ENCODE assay signal across 13 mouse cellular contexts in genomic region chr9:106355217-106355974, GRCm38 (mm10). TPM values are rescaled to one million over a fixed set of nuclear protein-coding genes. Genes with fewer than 3 reads are reported as not detected.
DNase-seq lines count a peak whose midpoint lies in the region; ATAC-seq lines count a peak whose summit lies in the region.
"Had no signal": no experiment of that assay in that cellular context is flagged by ENCODE, and none has a peak within 500 bp of the region (broad histone marks: within the 10 kb centered on the region; RNA-seq: fewer than 3 reads in every experiment).

No protein-coding gene starts in this region.

- DNase-seq in heart, adult 18-20 months: no peak
- DNase-seq in midbrain, embryonic 10.5 days (ENCODE audit: low spot score): no peak
- DNase-seq in urinary bladder, postnatal 36 days (ENCODE audit: low spot score in 2 of 2): no peak
- DNase-seq: cerebellum, adult 11 months; gastrocnemius, postnatal 14 days; kidney, postnatal 10 days; lung, postnatal 4 days; thymus, postnatal 36 days had no signal

- no peaks in the 10 kb centered on the region for H3K9me3 ChIP-seq in heart, embryonic 15.5 days (replicated peaks)
- no peaks in the 10 kb centered on the region for H3K9me3 ChIP-seq in midbrain, embryonic 10.5 days (replicated peaks)
- no peaks in the 10 kb centered on the region for H3K9me3 ChIP-seq in midbrain, embryonic 16.5 days (replicated peaks; ENCODE audit: control insufficient read depth, low read length, poor library complexity, severe bottlenecking)
- no peaks in the 10 kb centered on the region for H3K9me3 ChIP-seq in intestine, embryonic 15.5 days
- no peaks in the 10 kb centered on the region for H3K9me3 ChIP-seq in stomach, embryonic 16.5 days (replicated peaks; ENCODE audit: control insufficient read depth, low read length)

- no peaks in the 10 kb centered on the region for H3K36me3 ChIP-seq in heart, embryonic 15.5 days
- H3K36me3 ChIP-seq in midbrain, embryonic 10.5 days: peaks cover 8% of the 10 kb centered on the region
- H3K36me3 ChIP-seq in midbrain, embryonic 16.5 days (ENCODE audit: control insufficient read depth, insufficient read depth, low read length): no peaks in the 10 kb centered on the region
- no peaks in the 10 kb centered on the region for H3K36me3 ChIP-seq in intestine, embryonic 15.5 days
- no peaks in the 10 kb centered on the region for H3K36me3 ChIP-seq in stomach, embryonic 16.5 days (ENCODE audit: control insufficient read depth, insufficient read depth, low read length)

- no peak for ATAC-seq in heart, embryonic 15.5 days (replicated peaks; ENCODE audit: insufficient number of reproducible peaks, insufficient read depth, low FRiP score, low read depth)
- ATAC-seq in midbrain, embryonic 16.5 days: no peak
- no peak for ATAC-seq in intestine, embryonic 15.5 days
- no peak for ATAC-seq in stomach, embryonic 16.5 days (ENCODE audit: insufficient read depth, low FRiP score)

- H3K27ac ChIP-seq in heart, embryonic 15.5 days: 0 out of 2 replicates have a peak overlapping the region, but pooled peaks have one; percentile 42
- H3K27ac ChIP-seq in midbrain, embryonic 10.5 days (replicated peaks): peak overlapping the region; percentile 75
- H3K27ac ChIP-seq in midbrain, embryonic 16.5 days (ENCODE audit: low read length): no peak overlapping the region
- H3K27ac ChIP-seq in intestine, embryonic 15.5 days: peak overlapping the region; percentile 72; the same call in 1 of the 2 replicates
- H3K27ac ChIP-seq in stomach, embryonic 16.5 days (ENCODE audit: low read length): peak overlapping the region; percentile 70
- H3K27ac ChIP-seq: liver, embryonic 14.5 days had no signal

- no peak overlapping the region for H3K9ac ChIP-seq in heart, embryonic 15.5 days
- H3K9ac ChIP-seq in midbrain, embryonic 16.5 days (ENCODE audit: low read depth, low read length): no peak overlapping the region
- H3K9ac ChIP-seq in intestine, embryonic 15.5 days: no peak overlapping the region
- H3K9ac ChIP-seq in stomach, embryonic 16.5 days (ENCODE audit: low read length): no peak overlapping the region
- H3K9ac ChIP-seq: liver, embryonic 14.5 days had no signal

- H3K4me3 ChIP-seq in heart, embryonic 15.5 days: no peak overlapping the region
- H3K4me3 ChIP-seq in midbrain, embryonic 10.5 days: no peak overlapping the region
- no peak overlapping the region for H3K4me3 ChIP-seq in midbrain, embryonic 16.5 days (ENCODE audit: low read depth, low read length)
- H3K4me3 ChIP-seq in intestine, embryonic 15.5 days (replicated peaks): no peak overlapping the region
- no peak overlapping the region for H3K4me3 ChIP-seq in stomach, embryonic 16.5 days (replicated peaks; ENCODE audit: low read length)

- peaks cover 27% of the 10 kb centered on the region for H3K4me1 ChIP-seq in heart, embryonic 15.5 days (replicated peaks)
- H3K4me1 ChIP-seq in midbrain, embryonic 10.5 days: peaks cover 66% of the 10 kb centered on the region
- H3K4me1 ChIP-seq in midbrain, embryonic 16.5 days (ENCODE audit: control insufficient read depth, insufficient read depth, low read length): no peaks in the 10 kb centered on the region
- H3K4me1 ChIP-seq in intestine, embryonic 15.5 days (replicated peaks): peaks cover 24% of the 10 kb centered on the region
- peaks cover 27% of the 10 kb centered on the region for H3K4me1 ChIP-seq in stomach, embryonic 16.5 days (ENCODE audit: control insufficient read depth, insufficient read depth, low read length)

- no peaks in the 10 kb centered on the region for H3K27me3 ChIP-seq in heart, embryonic 15.5 days
- no peaks in the 10 kb centered on the region for H3K27me3 ChIP-seq in midbrain, embryonic 10.5 days (ENCODE audit: low read depth, poor library complexity, severe bottlenecking)
- no peaks in the 10 kb centered on the region for H3K27me3 ChIP-seq in midbrain, embryonic 16.5 days (ENCODE audit: control insufficient read depth, insufficient read depth, low read depth, low read length)
- H3K27me3 ChIP-seq in intestine, embryonic 15.5 days (replicated peaks): no peaks in the 10 kb centered on the region
- H3K27me3 ChIP-seq in stomach, embryonic 16.5 days (ENCODE audit: control insufficient read depth, insufficient read depth, low read length): no peaks in the 10 kb centered on the region

- whole genome bisulfite sequencing in heart, embryonic 15.5 days: 75% methylated on average over 10 of the region's 10 CpGs
- 76% methylated on average over 10 of the region's 10 CpGs for WGBS in midbrain, embryonic 10.5 days
- 71% methylated on average over 10 of the region's 10 CpGs for WGBS in midbrain, embryonic 16.5 days
- WGBS in intestine, embryonic 15.5 days: 75% methylated on average over 10 of the region's 10 CpGs
- 74% methylated on average over 10 of the region's 10 CpGs for WGBS in stomach, embryonic 16.5 days

- H3K4me2 ChIP-seq in heart, embryonic 15.5 days: no peak overlapping the region
- H3K4me2 ChIP-seq in midbrain, embryonic 16.5 days (ENCODE audit: low read length): no peak overlapping the region
- H3K4me2 ChIP-seq in intestine, embryonic 15.5 days (replicated peaks): no peak overlapping the region
- H3K4me2 ChIP-seq in stomach, embryonic 16.5 days (ENCODE audit: low read depth, low read length): no peak overlapping the region

RNA-seq across cellular contexts. Expression of gene Dusp7, which starts 13.0 kb away (rescaled TPM):
- 8.9 and 13.8 TPM in 2 replicates for polyA plus RNA-seq in heart, embryonic 15.5 days (2015; fragmentation: Nextera tagmentation; extraction: Ambion mirVana)
- 10 to 100 TPM; 45.5 to 46.2 TPM for total RNA-seq in heart, adult 18-20 months (2021)
- polyA plus RNA-seq in midbrain, embryonic 10.5 days (2016; fragmentation: Nextera tagmentation; extraction: Ambion mirVana): 11.4 and 14.1 TPM in 2 replicates
- 12.3 and 13.2 TPM in 2 replicates for polyA plus RNA-seq in midbrain, embryonic 16.5 days (2015; fragmentation: Nextera tagmentation; extraction: Ambion mirVana)
- polyA plus RNA-seq in intestine, embryonic 15.5 days (2015; fragmentation: Nextera tagmentation; extraction: Ambion mirVana): 10.0 and 10.3 TPM in 2 replicates
- polyA plus RNA-seq in stomach, embryonic 16.5 days (2015; fragmentation: Nextera tagmentation; extraction: Ambion mirVana): 14.2 and 14.5 TPM in 2 replicates
